Mouse (Mus musculus): ENCODE results near the gene Mettl7a2. TPM values are rescaled to one million over a fixed set of nuclear protein-coding genes. Genes with fewer than 3 reads are reported as not detected.

The Mettl7a2 gene
- polyA plus RNA-seq, 1 experiment: not detected

DNA sequence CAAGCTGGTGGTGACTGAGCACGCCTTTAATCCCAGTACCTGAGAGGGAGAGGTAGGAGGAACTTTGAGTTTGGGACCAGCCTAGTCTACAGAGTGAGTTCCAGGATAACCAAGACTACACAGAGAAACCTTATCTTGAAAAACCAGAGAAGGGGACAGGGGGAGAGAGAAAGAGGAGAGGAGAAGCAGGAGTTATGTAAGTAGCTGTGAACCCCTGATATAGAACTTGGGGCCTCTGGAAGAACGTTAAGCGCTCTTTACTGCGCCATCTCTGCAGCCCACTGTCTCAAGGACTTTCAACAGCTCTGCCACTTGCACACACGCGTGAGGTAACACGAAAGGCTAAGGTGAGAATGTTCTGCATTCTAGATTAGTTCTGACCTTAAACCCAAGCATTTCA is 38.6 kb downstream of the Mettl7a2 start:
- DNase-seq (ENCODE audit: extremely low spot score in 1 of 2, low spot score in 1 of 2): no peak

DNA sequence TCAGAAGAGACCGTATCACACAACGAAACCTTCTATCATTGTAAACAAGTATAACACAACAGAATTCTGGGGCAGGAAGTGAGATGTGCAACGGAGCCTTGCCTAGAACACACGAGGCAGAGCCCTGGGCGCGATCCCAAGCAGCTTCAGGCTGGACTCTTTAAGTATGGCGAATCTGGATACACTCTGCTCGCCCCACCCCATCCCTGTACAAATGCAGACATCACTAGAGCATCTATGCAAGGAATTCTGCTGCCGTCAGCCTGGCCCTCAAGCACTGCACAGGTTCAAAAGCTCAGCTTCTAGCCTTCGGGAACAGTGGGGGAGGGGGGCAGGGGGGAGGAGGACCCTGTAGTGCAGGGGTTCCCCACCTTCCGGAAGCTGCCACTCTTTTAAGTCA is 40.0 kb downstream of the Mettl7a2 start:
- DNase-seq (ENCODE audit: extremely low spot score in 1 of 2, low spot score in 1 of 2): no peak

DNA sequence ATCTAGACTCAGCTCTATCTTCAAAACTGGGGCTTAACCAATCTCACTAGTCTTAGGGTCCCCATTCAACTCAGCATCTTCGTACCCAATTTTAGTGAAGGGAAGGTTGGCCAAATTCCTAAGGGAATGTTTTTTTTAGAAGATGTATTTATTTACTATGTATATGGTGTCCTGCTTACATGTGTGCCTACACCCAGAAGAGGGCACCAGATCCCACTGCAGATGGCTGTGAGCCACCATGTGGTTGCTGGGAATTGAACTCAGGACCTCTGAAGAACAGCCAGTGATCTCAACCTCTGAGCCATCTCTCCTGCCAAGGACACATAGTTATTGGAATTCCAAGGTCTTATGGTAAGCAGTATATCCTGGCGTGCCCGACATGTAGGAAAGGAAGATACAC is 42.6 kb downstream of the Mettl7a2 start:
- DNase-seq (ENCODE audit: extremely low spot score in 1 of 2, low spot score in 1 of 2): no peak

DNA sequence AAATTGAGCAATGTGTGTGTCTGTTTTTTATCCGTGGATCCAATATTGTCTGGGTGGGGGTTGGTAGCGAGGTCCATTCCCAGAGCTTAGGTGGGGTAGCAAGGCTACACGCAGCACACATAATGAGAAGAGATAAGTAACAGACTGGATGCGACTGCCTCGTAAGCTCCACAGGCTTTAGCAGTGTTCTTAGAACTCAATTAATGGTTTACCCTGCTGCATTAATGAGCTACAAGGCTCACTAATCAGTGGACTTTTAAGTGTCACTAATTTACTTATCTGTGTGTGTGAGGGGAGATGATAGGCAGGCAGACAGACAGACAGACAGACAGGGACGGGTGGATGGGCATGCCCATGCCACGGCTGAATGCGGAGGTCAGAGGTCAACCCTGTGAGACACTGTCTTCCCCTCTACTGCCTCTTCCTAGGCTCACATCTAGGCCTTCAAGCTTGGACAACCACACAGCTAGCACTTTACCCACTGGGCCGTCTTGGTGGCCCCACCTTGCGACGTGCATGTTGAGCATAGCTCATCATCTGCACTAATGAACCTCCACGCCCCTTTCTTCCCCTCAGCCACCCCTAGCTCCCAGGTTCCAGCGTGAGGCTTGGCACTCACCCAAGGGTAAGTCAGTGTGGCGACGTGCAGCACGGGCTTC is 47.7 kb downstream of the Mettl7a2 start:
- no peak for DNase-seq (ENCODE audit: extremely low spot score in 1 of 2, low spot score in 1 of 2)

DNA sequence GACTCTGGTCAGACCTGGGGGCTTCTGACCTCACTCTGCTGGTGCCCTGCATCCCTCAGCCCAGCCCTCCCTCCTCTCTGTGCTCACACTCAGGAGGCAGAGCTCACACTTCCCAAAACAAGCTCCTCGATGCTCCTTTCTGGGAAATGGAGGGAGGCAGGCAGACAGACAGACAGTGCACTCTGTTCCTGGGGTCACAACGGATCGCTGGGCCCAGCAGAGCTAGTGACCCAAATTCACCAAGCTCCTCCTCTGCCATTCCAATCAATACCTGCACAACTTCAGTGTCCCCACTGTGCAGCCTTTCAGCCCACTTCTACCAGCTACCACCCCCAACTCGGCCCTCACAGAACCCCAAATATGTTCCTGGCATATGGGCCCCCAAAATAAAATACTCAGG is 48.8 kb downstream of the Mettl7a2 start:
- DNase-seq (ENCODE audit: extremely low spot score in 1 of 2, low spot score in 1 of 2): no peak

DNA sequence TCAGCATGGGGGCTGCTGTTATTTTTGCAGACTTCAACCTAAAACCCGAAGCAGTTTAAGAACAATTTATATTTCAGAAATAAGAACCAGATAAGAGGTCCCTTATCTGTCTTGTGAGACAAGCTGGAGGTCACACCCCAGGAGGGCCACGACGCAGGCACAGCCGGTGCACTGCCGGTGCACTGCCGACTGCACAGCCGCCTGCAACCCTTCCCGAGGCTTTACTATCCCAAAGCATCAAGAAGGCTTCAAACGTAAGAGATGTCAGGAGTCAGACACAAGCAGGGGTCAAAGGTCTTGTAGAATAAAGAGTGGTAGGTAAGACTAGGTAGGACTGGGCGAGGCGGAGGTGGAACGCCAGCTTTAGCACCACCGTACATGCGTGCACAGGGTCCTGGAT is 49.3 kb downstream of the Mettl7a2 start:
- DNase-seq (ENCODE audit: extremely low spot score in 1 of 2, low spot score in 1 of 2): no peak

DNA sequence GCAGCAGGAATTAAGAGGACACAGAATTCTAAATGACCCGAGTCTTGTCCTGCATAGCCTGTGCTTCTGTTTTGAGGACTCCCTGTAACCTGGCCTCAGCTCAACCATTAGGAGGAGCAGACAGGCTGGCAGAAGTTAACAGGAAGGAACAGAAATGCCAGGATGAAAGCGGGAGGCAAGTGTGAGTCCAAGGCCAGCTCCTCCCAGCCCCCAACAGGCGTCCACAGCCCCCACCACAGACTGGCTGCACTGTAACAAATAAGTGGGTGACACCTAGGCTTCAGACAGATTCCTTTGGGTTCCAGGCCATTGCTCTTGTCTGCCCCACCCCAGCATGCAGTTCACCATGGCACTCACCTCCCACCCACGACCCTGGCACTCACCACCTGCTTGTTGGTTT is 49.8 kb downstream of the Mettl7a2 start:
- DNase-seq (ENCODE audit: extremely low spot score in 1 of 2, low spot score in 1 of 2): no peak

DNA sequence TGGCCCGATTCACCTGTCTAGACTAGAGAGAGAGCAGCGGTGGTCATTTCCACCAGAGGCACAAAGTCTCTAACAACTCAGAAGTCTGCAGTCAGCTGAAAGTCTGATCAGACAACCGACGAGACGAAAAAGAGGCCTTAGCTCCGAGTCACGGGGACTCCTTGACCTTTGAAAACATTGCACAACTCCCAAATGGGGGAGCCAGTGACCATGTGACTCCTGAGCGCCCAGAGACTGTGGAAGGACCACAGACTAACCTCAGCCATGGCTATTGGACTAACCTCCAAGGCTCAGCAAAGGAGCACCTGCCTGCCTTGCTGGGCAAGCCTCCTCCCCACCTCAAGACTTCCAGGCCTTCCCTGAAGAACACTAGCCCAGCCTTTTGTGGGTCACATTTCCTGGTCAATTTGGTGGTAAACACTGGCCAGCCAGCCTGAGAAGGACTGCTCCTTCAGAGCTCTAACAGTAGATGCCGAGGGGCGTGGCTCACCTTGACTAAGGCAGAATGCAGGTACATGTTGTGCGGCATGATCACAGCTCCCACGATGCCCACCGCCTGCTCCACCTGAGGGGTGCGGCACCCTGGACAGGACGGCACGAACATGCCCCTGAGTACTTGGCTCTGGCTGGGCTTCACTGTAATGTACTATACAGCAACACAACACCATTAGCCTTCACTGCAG is 50.5 kb downstream of the Mettl7a2 start:
- no peak for DNase-seq (ENCODE audit: extremely low spot score in 1 of 2, low spot score in 1 of 2)

DNA sequence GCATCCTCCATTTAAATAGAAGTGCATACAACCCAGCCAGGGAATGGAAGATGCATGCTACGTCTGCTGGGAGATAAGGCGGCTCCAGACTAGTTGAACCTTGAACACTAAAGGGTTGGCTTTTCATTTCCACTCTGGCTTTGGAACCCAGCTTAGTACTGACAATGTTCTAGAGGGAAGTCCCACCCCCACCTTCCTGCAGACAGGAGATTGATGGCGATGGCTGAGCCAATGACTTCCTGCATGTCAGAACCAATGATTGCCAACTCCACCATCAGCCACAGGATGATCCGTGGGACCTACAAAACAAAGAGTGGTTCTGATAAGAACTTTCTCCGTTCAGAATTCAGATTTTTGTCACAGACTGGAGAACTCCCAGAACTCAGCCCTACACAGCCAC is 53.1 kb downstream of the Mettl7a2 start:
- DNase-seq (ENCODE audit: extremely low spot score in 1 of 2, low spot score in 1 of 2): no peak

DNA sequence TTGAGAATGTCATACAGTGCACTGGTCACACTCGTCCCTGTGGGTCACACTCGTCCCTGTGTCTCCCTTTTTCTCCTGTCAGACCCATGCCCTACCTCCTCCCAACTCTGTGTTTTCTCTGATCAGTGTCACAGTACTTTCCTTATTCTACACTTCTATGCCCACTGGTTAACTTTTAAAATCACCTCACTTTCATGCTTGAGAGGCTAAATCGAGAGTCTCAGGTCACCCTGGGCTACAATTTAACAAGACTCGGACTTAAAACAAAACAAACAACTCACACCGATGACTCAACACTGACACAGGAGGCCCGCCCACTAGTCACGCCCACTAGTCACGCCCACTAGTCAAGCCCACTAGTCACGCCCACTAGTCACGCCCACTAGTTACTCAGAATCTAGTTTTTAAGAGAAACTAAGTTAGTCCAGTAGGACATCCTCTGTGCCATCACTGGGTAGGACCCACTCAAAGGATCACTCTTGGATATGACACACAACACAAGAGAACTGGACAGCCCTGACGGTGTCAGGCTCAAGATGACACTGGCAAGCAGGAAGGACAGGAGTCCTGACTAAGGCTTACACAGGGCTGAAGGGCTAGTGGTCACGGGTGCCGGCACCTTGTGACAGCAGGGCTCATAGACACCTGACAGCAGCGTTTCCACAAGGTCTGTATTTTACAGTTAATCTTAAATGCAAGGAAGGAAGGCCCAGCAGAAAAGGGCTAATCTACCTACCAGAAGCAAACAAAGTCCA is 58.1 kb downstream of the Mettl7a2 start:
- no peak for DNase-seq (ENCODE audit: extremely low spot score in 1 of 2, low spot score in 1 of 2)

Other genes starting within 250 kb of the Mettl7a2 start
- gene Atf1, start 125.4 kb upstream of the Mettl7a2 start, polyA plus RNA-seq (2012; rRNA removed): 16.2 and 17.8 TPM in 2 replicates
- not detected in 2 replicates for gene Tmprss12, start 72.4 kb upstream of the Mettl7a2 start, polyA plus RNA-seq (2012; rRNA removed)
- gene Mettl7a1, start 49.1 kb upstream of the Mettl7a2 start, polyA plus RNA-seq (2012; rRNA removed): 26.3 and 29.0 TPM in 2 replicates
- gene Mettl7a3, start 18.3 kb upstream of the Mettl7a2 start, polyA plus RNA-seq (2012; rRNA removed): 0.34 and 0.44 TPM in 2 replicates
- gene Methig1, start 51 bp upstream of the Mettl7a2 start, polyA plus RNA-seq (2012; rRNA removed): 0.11 TPM in 1 of 2 replicates, not detected in the other
- gene Higd1c, start 11.3 kb downstream of the Mettl7a2 start, polyA plus RNA-seq (2012; rRNA removed): not detected in 2 replicates
- 0.06 TPM in 1 of 2 replicates, not detected in the other for gene Gm5475, start 68.9 kb downstream of the Mettl7a2 start, polyA plus RNA-seq (2012; rRNA removed)
- gene Slc11a2, start 71.9 kb downstream of the Mettl7a2 start, polyA plus RNA-seq (2012; rRNA removed): 47.1 and 47.7 TPM in 2 replicates
- gene Letmd1, start 115.8 kb downstream of the Mettl7a2 start, polyA plus RNA-seq (2012; rRNA removed): 92.5 and 101 TPM in 2 replicates
- 23.9 and 24.1 TPM in 2 replicates for gene Csrnp2, start 142.3 kb downstream of the Mettl7a2 start, polyA plus RNA-seq (2012; rRNA removed)
- 20.8 and 22.3 TPM in 2 replicates for gene Tfcp2, start 198.8 kb downstream of the Mettl7a2 start, polyA plus RNA-seq (2012; rRNA removed)
- gene Pou6f1, start 246.8 kb downstream of the Mettl7a2 start, polyA plus RNA-seq (2012; rRNA removed): 101 and 105 TPM in 2 replicates

All from frontal cortex, adult 2 months (tissue).